Mouse (Mus musculus): ENCODE measurements at regions not wholly inside any gene's neighbourhood (a gene's known extent, or its start where the extent isn't known, plus 50 kb on each side); places are given as distances from the start of the nearest gene placed in this dataset.

- DNase-seq (ENCODE audit: low spot score in 2 of 2): no peak
These were observed 88.4 kb upstream of the Cpeb4 start for GRCm38 (mm10) chr11:31783506-31784063.

GRCm38 (mm10) chr11:31784332-31784901, 87.6 kb upstream of the Cpeb4 start:
- DNase-seq (ENCODE audit: low spot score in 2 of 2): no peak

- no peak for DNase-seq (ENCODE audit: low spot score in 2 of 2)
These were observed 86.9 kb upstream of the Cpeb4 start for GRCm38 (mm10) chr11:31785160-31785559.

- no peak for DNase-seq (ENCODE audit: low spot score in 2 of 2)
These were observed 84.6 kb upstream of the Cpeb4 start for GRCm38 (mm10) chr11:31787376-31787775.

GRCm38 (mm10) chr11:31787917-31788703, 83.9 kb upstream of the Cpeb4 start:
- DNase-seq (ENCODE audit: low spot score in 2 of 2): no peak

GRCm38 (mm10) chr11:31789967-31790366, 82.0 kb upstream of the Cpeb4 start:
- DNase-seq (ENCODE audit: low spot score in 2 of 2): no peak

GRCm38 (mm10) chr11:31791264-31791663, 80.7 kb upstream of the Cpeb4 start:
- no peak for DNase-seq (ENCODE audit: low spot score in 2 of 2)

GRCm38 (mm10) chr11:31795084-31795483, 76.9 kb upstream of the Cpeb4 start:
- no peak for DNase-seq (ENCODE audit: low spot score in 2 of 2)

GRCm38 (mm10) chr11:31796245-31796644, 75.8 kb upstream of the Cpeb4 start:
- DNase-seq (ENCODE audit: low spot score in 2 of 2): no peak

- DNase-seq (ENCODE audit: low spot score in 2 of 2): no peak
These were observed 70.4 kb upstream of the Cpeb4 start for GRCm38 (mm10) chr11:31801575-31801974.

- DNase-seq (ENCODE audit: low spot score in 2 of 2): no peak
These were observed 68.6 kb upstream of the Cpeb4 start for GRCm38 (mm10) chr11:31803319-31803891.

- DNase-seq (ENCODE audit: low spot score in 2 of 2): no peak
These were observed 67.5 kb upstream of the Cpeb4 start for GRCm38 (mm10) chr11:31804518-31804917.

- DNase-seq (ENCODE audit: low spot score in 2 of 2): no peak
These were observed 64.4 kb upstream of the Cpeb4 start for GRCm38 (mm10) chr11:31807461-31808215.

GRCm38 (mm10) chr11:31808216-31808838, 63.7 kb upstream of the Cpeb4 start:
- DNase-seq (ENCODE audit: low spot score in 2 of 2): no peak

GRCm38 (mm10) chr11:31810011-31810786, 61.8 kb upstream of the Cpeb4 start:
- DNase-seq (ENCODE audit: low spot score in 2 of 2): no peak

- DNase-seq (ENCODE audit: low spot score in 2 of 2): no peak
These were observed 59.8 kb upstream of the Cpeb4 start for GRCm38 (mm10) chr11:31812215-31812614.

GRCm38 (mm10) chr11:31814616-31815015, 57.4 kb upstream of the Cpeb4 start:
- no peak for DNase-seq (ENCODE audit: low spot score in 2 of 2)

- DNase-seq (ENCODE audit: low spot score in 2 of 2): no peak
These were observed 56.0 kb upstream of the Cpeb4 start for GRCm38 (mm10) chr11:31815855-31816488.

GRCm38 (mm10) chr11:31818032-31818431, 54.0 kb upstream of the Cpeb4 start:
- no peak for DNase-seq (ENCODE audit: low spot score in 2 of 2)

GRCm38 (mm10) chr11:31819964-31820363, 52.0 kb upstream of the Cpeb4 start:
- DNase-seq (ENCODE audit: low spot score in 2 of 2): no peak
